Mouse (Mus musculus) 3T3-L1 (cell line): Measurements from ENCODE around the gene Olfr169.
"Not testable (repeated sequence)": the region's sequence is repeated elsewhere in the genome, so short reads cannot be mapped to it uniquely, and the experiment has no call there.

Source experiments
- DNase-seq: peaks from one replicate; pipeline ENCODE4 v3.0.0-alpha.2; 2015; ENCODE audit warnings: low read depth, low spot score

Gene Olfr169

DNA sequence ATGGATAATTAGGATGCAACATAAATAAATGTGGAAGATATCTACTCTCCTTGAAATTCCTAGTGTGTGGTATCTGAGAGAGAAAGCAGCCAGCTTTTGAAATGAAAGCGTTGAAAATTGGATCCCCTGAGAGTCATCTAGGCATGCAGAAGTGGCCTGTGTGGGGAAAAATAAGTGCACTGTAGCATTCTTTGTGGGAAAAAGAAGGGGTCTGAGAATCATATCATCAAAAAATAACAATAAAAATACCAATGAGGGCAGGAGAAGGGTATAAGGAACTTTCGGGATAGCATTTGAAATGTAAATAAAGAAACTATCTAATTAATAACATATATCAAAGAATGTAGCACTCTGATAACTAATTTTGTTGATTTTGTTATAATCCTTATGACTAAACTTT is at the start of gene Olfr169:
Olfr169 (minus strand) TSS at position 101 of the 400 bp plus-strand sequence.
- not testable (repeated sequence) for DNase-seq

- DNase-seq, result not testable (repeated sequence)
These were observed 40.2 kb upstream of the Olfr169 start, which contains the start of gene Olfr170 for GRCm38 (mm10) chr16:19611782-19612181. Gene Olfr170, minus strand, starts transcription at chr16:19611882.

- DNase-seq, result no peak
These were observed 31.6 kb upstream of the Olfr169 start for GRCm38 (mm10) chr16:19603166-19603565.

DNA sequence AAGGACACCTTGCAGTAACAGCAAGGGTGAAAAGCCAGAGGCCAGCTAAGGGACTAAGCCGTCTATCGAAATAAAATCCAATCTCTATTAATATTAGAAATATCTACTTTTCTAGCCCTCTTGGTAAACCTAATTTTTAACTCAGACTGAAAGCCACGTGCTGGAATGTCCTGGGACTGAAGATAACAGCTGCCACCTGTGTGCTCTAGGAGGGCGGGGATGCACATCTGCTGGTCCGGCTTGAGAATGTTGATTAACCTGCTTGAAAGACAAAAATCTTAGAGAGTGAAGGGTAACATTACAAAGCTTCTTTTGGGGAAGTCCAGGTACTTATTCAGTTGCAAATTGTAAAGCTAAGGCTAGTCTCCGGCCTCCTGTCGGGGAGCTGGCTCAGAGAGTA is 18.2 kb downstream of the Olfr169 start:
- DNase-seq, result not testable (repeated sequence)

- not testable (repeated sequence) for DNase-seq
These were observed 19.4 kb downstream of the Olfr169 start for GRCm38 (mm10) chr16:19552246-19552645.

GRCm38 (mm10) chr16:19535455-19535854 is 36.2 kb downstream of the Olfr169 start, which contains the start of gene Olfr168:
Gene Olfr168, minus strand, starts transcription at chr16:19535555.
- no peak for DNase-seq

GRCm38 (mm10) chr16:19522166-19522565 is 49.4 kb downstream of the Olfr169 start, which contains the start of gene Olfr167:
Gene Olfr167, minus strand, starts transcription at chr16:19522266.
- no peak for DNase-seq
